Mouse (Mus musculus): Measurements from ENCODE around the gene Pdxk. TPM values are rescaled to one million over a fixed set of nuclear protein-coding genes. Genes with fewer than 3 reads are reported as not detected.
A peak's percentile ranks its signal among the peaks of the same experiment; 100 is the strongest.

Pdxk gene
- total RNA-seq, 1 experiment: 10.3 TPM

- DNase-seq (ENCODE audit: low read depth, low spot score): peak; percentile 83
- in situ Hi-C loops (cut with MboI; ENCODE audit: low sequenced_read_pairs in 2 of 2, unreplicated experiment in 2 of 2): no loop called here
- no peaks in the 10 kb centered on the region for H3K36me3 ChIP-seq (ENCODE audit: control insufficient read depth, insufficient read depth, low read length, poor library complexity, severe bottlenecking)
- H3K27ac ChIP-seq (ENCODE audit: insufficient read depth, low read depth, low read length, poor library complexity, severe bottlenecking): no peak overlapping the region
- H3K9ac ChIP-seq (ENCODE audit: insufficient read depth, low read depth, low read length, poor library complexity, severe bottlenecking): peak overlapping the region; percentile 49
- peaks cover 0 to 2% of the 10 kb centered on the region in 2 experiments; a peak in 1 of 4 replicates for H3K4me1 ChIP-seq (ENCODE audit: control insufficient read depth in 2 of 2, insufficient read depth in 2 of 2, low read length in 2 of 2, poor library complexity in 1 of 2)
- H3K4me3 ChIP-seq (ENCODE audit: insufficient read depth in 1 of 2, low read depth in 1 of 2, low read length in 2 of 2, poor library complexity in 1 of 2, severe bottlenecking in 1 of 2): peak overlapping the region; percentile 55 to 78
- TF ChIP-seq ZNF384 (IDR thresholded peaks at IDR 0.05; ENCODE audit: low read depth, low read length) (no peak), MAFK (IDR thresholded peaks at IDR 0.05; ENCODE audit: insufficient read depth, low read depth, low read length) (no peak), HCFC1 (IDR thresholded peaks at IDR 0.05; ENCODE audit: borderline replicate concordance, insufficient read depth, low read length) (no peak), CHD2 (IDR thresholded peaks at IDR 0.05; ENCODE audit: low read depth, low read length) (no peak), ZC3H11A (IDR thresholded peaks at IDR 0.05; ENCODE audit: borderline replicate concordance, low read depth, low read length) (no peak)
- no peaks in the 10 kb centered on the region for H3K9me3 ChIP-seq (ENCODE audit: control insufficient read depth, insufficient read depth, low read depth, low read length)
Observed at GRCm38 (mm10) chr10:78481928-78482499, 17.2 kb upstream of the Pdxk start.

GRCm38 (mm10) chr10:78480954-78481927, 16.5 kb upstream of the Pdxk start:
- Histone ChIP-seq H3K9me3 (ENCODE audit: control insufficient read depth, insufficient read depth, low read depth, low read length) (no peaks in the 10 kb centered on the region), H3K4me1 (ENCODE audit: control insufficient read depth in 2 of 2, insufficient read depth in 2 of 2, low read length in 2 of 2, poor library complexity in 1 of 2) (peaks cover 0 to 2% of the 10 kb centered on the region in 2 experiments; a peak in 1 of 4 replicates), H3K36me3 (ENCODE audit: control insufficient read depth, insufficient read depth, low read length, poor library complexity, severe bottlenecking) (no peaks in the 10 kb centered on the region), H3K9ac (ENCODE audit: insufficient read depth, low read depth, low read length, poor library complexity, severe bottlenecking) (0 out of 2 replicates have a peak overlapping the region, but pooled peaks have one; percentile 15), H3K27ac (ENCODE audit: insufficient read depth, low read depth, low read length, poor library complexity, severe bottlenecking) (no peak overlapping the region), H3K4me3 (ENCODE audit: insufficient read depth in 1 of 2, low read depth in 1 of 2, low read length in 2 of 2, poor library complexity in 1 of 2, severe bottlenecking in 1 of 2) (peak overlapping the region; percentile 14 to 78; a peak in 3 of 4 replicates)
- TF ChIP-seq CHD2 (IDR thresholded peaks at IDR 0.05; ENCODE audit: low read depth, low read length) (no peak), MAFK (IDR thresholded peaks at IDR 0.05; ENCODE audit: insufficient read depth, low read depth, low read length) (no peak), ZC3H11A (IDR thresholded peaks at IDR 0.05; ENCODE audit: borderline replicate concordance, low read depth, low read length) (no peak), HCFC1 (IDR thresholded peaks at IDR 0.05; ENCODE audit: borderline replicate concordance, insufficient read depth, low read length) (no peak), ZNF384 (IDR thresholded peaks at IDR 0.05; ENCODE audit: low read depth, low read length) (no peak)
- in situ Hi-C loops (cut with MboI; ENCODE audit: low sequenced_read_pairs in 2 of 2, unreplicated experiment in 2 of 2): no loop called here
- no peak for DNase-seq (ENCODE audit: low read depth, low spot score)

- TF ChIP-seq HCFC1 (IDR thresholded peaks at IDR 0.05; ENCODE audit: borderline replicate concordance, insufficient read depth, low read length) (no peak), CHD2 (IDR thresholded peaks at IDR 0.05; ENCODE audit: low read depth, low read length) (no peak), MAFK (IDR thresholded peaks at IDR 0.05; ENCODE audit: insufficient read depth, low read depth, low read length) (no peak), ZC3H11A (IDR thresholded peaks at IDR 0.05; ENCODE audit: borderline replicate concordance, low read depth, low read length) (no peak), ZNF384 (IDR thresholded peaks at IDR 0.05; ENCODE audit: low read depth, low read length) (no peak)
- no peak for DNase-seq (ENCODE audit: low read depth, low spot score)
- Histone ChIP-seq H3K27ac (ENCODE audit: insufficient read depth, low read depth, low read length, poor library complexity, severe bottlenecking) (no peak overlapping the region), H3K36me3 (ENCODE audit: control insufficient read depth, insufficient read depth, low read length, poor library complexity, severe bottlenecking) (no peaks in the 10 kb centered on the region), H3K4me3 (ENCODE audit: insufficient read depth in 1 of 2, low read depth in 1 of 2, low read length in 2 of 2, poor library complexity in 1 of 2, severe bottlenecking in 1 of 2) (no peak overlapping the region), H3K9me3 (ENCODE audit: control insufficient read depth, insufficient read depth, low read depth, low read length) (no peaks in the 10 kb centered on the region), H3K9ac (ENCODE audit: insufficient read depth, low read depth, low read length, poor library complexity, severe bottlenecking) (no peak overlapping the region), H3K4me1 (ENCODE audit: control insufficient read depth in 2 of 2, insufficient read depth in 2 of 2, low read length in 2 of 2, poor library complexity in 1 of 2) (peaks cover 0 to 2% of the 10 kb centered on the region in 2 experiments; a peak in 1 of 4 replicates)
- in situ Hi-C loops (cut with MboI; ENCODE audit: low sequenced_read_pairs in 2 of 2, unreplicated experiment in 2 of 2): no loop called here
Observed at GRCm38 (mm10) chr10:78476821-78477220, 12.0 kb upstream of the Pdxk start.

- Histone ChIP-seq H3K4me3 (ENCODE audit: insufficient read depth in 1 of 2, low read depth in 1 of 2, low read length in 2 of 2, poor library complexity in 1 of 2, severe bottlenecking in 1 of 2) (no peak overlapping the region), H3K9ac (ENCODE audit: insufficient read depth, low read depth, low read length, poor library complexity, severe bottlenecking) (no peak overlapping the region), H3K4me1 (ENCODE audit: control insufficient read depth in 2 of 2, insufficient read depth in 2 of 2, low read length in 2 of 2, poor library complexity in 1 of 2) (no peaks in the 10 kb centered on the region), H3K9me3 (ENCODE audit: control insufficient read depth, insufficient read depth, low read depth, low read length) (no peaks in the 10 kb centered on the region), H3K36me3 (ENCODE audit: control insufficient read depth, insufficient read depth, low read length, poor library complexity, severe bottlenecking) (no peaks in the 10 kb centered on the region), H3K27ac (ENCODE audit: insufficient read depth, low read depth, low read length, poor library complexity, severe bottlenecking) (no peak overlapping the region)
- no peak for DNase-seq (ENCODE audit: low read depth, low spot score)
- in situ Hi-C loops (cut with MboI; ENCODE audit: low sequenced_read_pairs in 2 of 2, unreplicated experiment in 2 of 2): no loop called here
- TF ChIP-seq HCFC1 (IDR thresholded peaks at IDR 0.05; ENCODE audit: borderline replicate concordance, insufficient read depth, low read length) (no peak), ZNF384 (IDR thresholded peaks at IDR 0.05; ENCODE audit: low read depth, low read length) (no peak), CHD2 (IDR thresholded peaks at IDR 0.05; ENCODE audit: low read depth, low read length) (no peak), ZC3H11A (IDR thresholded peaks at IDR 0.05; ENCODE audit: borderline replicate concordance, low read depth, low read length) (no peak), MAFK (IDR thresholded peaks at IDR 0.05; ENCODE audit: insufficient read depth, low read depth, low read length) (no peak)
Observed at GRCm38 (mm10) chr10:78474759-78475158, 10.0 kb upstream of the Pdxk start.
